Mouse (Mus musculus): ENCODE measurements around the gene Ppfia4. TPM values are rescaled to one million over a fixed set of nuclear protein-coding genes. Genes with fewer than 3 reads are reported as not detected.

Ppfia4 gene
- polyA plus RNA-seq, 1 experiment from 2014 or later: 6.7 TPM

GRCm38 (mm10) chr1:134318261-134318660, 14.5 kb downstream of the Ppfia4 start:
- no peaks in the 10 kb centered on the region for H3K9me3 ChIP-seq
- no peak overlapping the region for H3K27ac ChIP-seq
- 87% methylated on average over 5 of the region's 5 CpGs for WGBS
- H3K9ac ChIP-seq (replicated peaks): no peak overlapping the region
- ATAC-seq (ENCODE audit: insufficient number of reproducible peaks, insufficient read depth, low FRiP score, low TSS enrichment, low read depth): no peak
- no peak overlapping the region for H3K4me3 ChIP-seq (replicated peaks)
- H3K4me1 ChIP-seq (replicated peaks): peaks cover 17% of the 10 kb centered on the region
- no peaks in the 10 kb centered on the region for H3K27me3 ChIP-seq
- H3K36me3 ChIP-seq: 0 out of 2 replicates have a peak, but pooled peaks cover 2% of the 10 kb centered on the region
- no peak overlapping the region for H3K4me2 ChIP-seq

GRCm38 (mm10) chr1:134316361-134316760, 16.4 kb downstream of the Ppfia4 start:
- no peak overlapping the region for H3K27ac ChIP-seq
- no peak overlapping the region for H3K9ac ChIP-seq (replicated peaks)
- H3K4me2 ChIP-seq: no peak overlapping the region
- 0 out of 2 replicates have a peak, but pooled peaks cover 2% of the 10 kb centered on the region for H3K36me3 ChIP-seq
- 90% methylated on average over 9 of the region's 9 CpGs for WGBS
- no peak for ATAC-seq (ENCODE audit: insufficient number of reproducible peaks, insufficient read depth, low FRiP score, low TSS enrichment, low read depth)
- H3K9me3 ChIP-seq: no peaks in the 10 kb centered on the region
- H3K4me1 ChIP-seq (replicated peaks): peaks cover 17% of the 10 kb centered on the region
- H3K27me3 ChIP-seq: no peaks in the 10 kb centered on the region
- H3K4me3 ChIP-seq (replicated peaks): no peak overlapping the region

GRCm38 (mm10) chr1:134315181-134315580, 17.5 kb downstream of the Ppfia4 start:
- H3K4me2 ChIP-seq: no peak overlapping the region
- H3K4me3 ChIP-seq (replicated peaks): no peak overlapping the region
- no peak overlapping the region for H3K27ac ChIP-seq
- peaks cover 7% of the 10 kb centered on the region; the same call in 1 of the 2 replicates for H3K4me1 ChIP-seq (replicated peaks)
- WGBS: 83% methylated on average over 5 of the region's 5 CpGs
- H3K27me3 ChIP-seq: no peaks in the 10 kb centered on the region
- no peak overlapping the region for H3K9ac ChIP-seq (replicated peaks)
- H3K36me3 ChIP-seq: 0 out of 2 replicates have a peak, but pooled peaks cover 2% of the 10 kb centered on the region
- H3K9me3 ChIP-seq: no peaks in the 10 kb centered on the region
- ATAC-seq (ENCODE audit: insufficient number of reproducible peaks, insufficient read depth, low FRiP score, low TSS enrichment, low read depth): no peak

GRCm38 (mm10) chr1:134311760-134312159, 21.0 kb downstream of the Ppfia4 start:
- no peaks in the 10 kb centered on the region for H3K9me3 ChIP-seq
- no peak overlapping the region for H3K4me2 ChIP-seq
- H3K4me3 ChIP-seq (replicated peaks): no peak overlapping the region
- H3K4me1 ChIP-seq (replicated peaks): no peaks in the 10 kb centered on the region
- H3K9ac ChIP-seq (replicated peaks): no peak overlapping the region
- 0 out of 2 replicates have a peak, but pooled peaks cover 5% of the 10 kb centered on the region for H3K36me3 ChIP-seq
- 91% methylated on average over 7 of the region's 7 CpGs for WGBS
- H3K27ac ChIP-seq: no peak overlapping the region
- no peak for ATAC-seq (ENCODE audit: insufficient number of reproducible peaks, insufficient read depth, low FRiP score, low TSS enrichment, low read depth)
- no peaks in the 10 kb centered on the region for H3K27me3 ChIP-seq

- H3K27me3 ChIP-seq: no peaks in the 10 kb centered on the region
- H3K4me2 ChIP-seq: no peak overlapping the region
- H3K4me1 ChIP-seq (replicated peaks): no peaks in the 10 kb centered on the region
- WGBS: 97% methylated on average over 3 of the region's 3 CpGs
- no peak overlapping the region for H3K27ac ChIP-seq
- H3K9ac ChIP-seq (replicated peaks): no peak overlapping the region
- no peaks in the 10 kb centered on the region for H3K9me3 ChIP-seq
- no peak overlapping the region for H3K4me3 ChIP-seq (replicated peaks)
- no peak for ATAC-seq (ENCODE audit: insufficient number of reproducible peaks, insufficient read depth, low FRiP score, low TSS enrichment, low read depth)
- H3K36me3 ChIP-seq: 0 out of 2 replicates have a peak, but pooled peaks cover 5% of the 10 kb centered on the region
Measured at GRCm38 (mm10) chr1:134310729-134311128, 22.0 kb downstream of the Ppfia4 start.

GRCm38 (mm10) chr1:134310291-134310690, 22.4 kb downstream of the Ppfia4 start:
- WGBS: 89% methylated on average over 2 of the region's 2 CpGs
- no peak for ATAC-seq (ENCODE audit: insufficient number of reproducible peaks, insufficient read depth, low FRiP score, low TSS enrichment, low read depth)
- H3K27ac ChIP-seq: no peak overlapping the region
- H3K4me1 ChIP-seq (replicated peaks): no peaks in the 10 kb centered on the region
- H3K9me3 ChIP-seq: no peaks in the 10 kb centered on the region
- no peak overlapping the region for H3K9ac ChIP-seq (replicated peaks)
- H3K36me3 ChIP-seq: 0 out of 2 replicates have a peak, but pooled peaks cover 5% of the 10 kb centered on the region
- H3K4me3 ChIP-seq (replicated peaks): no peak overlapping the region
- H3K4me2 ChIP-seq: no peak overlapping the region
- H3K27me3 ChIP-seq: no peaks in the 10 kb centered on the region

GRCm38 (mm10) chr1:134307409-134307808, 25.3 kb downstream of the Ppfia4 start:
- Histone ChIP-seq H3K4me3 (replicated peaks) (no peak overlapping the region), H3K4me1 (replicated peaks) (peaks cover 14% of the 10 kb centered on the region), H3K27ac (no peak overlapping the region), H3K27me3 (no peaks in the 10 kb centered on the region), H3K9me3 (no peaks in the 10 kb centered on the region), H3K36me3 (peaks cover 10% of the 10 kb centered on the region), H3K4me2 (no peak overlapping the region), H3K9ac (replicated peaks) (no peak overlapping the region)
- WGBS: 77% methylated on average over 10 of the region's 10 CpGs
- ATAC-seq (ENCODE audit: insufficient number of reproducible peaks, insufficient read depth, low FRiP score, low TSS enrichment, low read depth): peak; percentile 22; the same call in 1 of the 2 replicates

- Histone ChIP-seq H3K36me3 (peaks cover 10% of the 10 kb centered on the region), H3K4me3 (replicated peaks) (no peak overlapping the region), H3K9me3 (no peaks in the 10 kb centered on the region), H3K27me3 (peaks cover 13% of the 10 kb centered on the region), H3K27ac (no peak overlapping the region), H3K4me2 (no peak overlapping the region), H3K4me1 (replicated peaks) (peaks cover 17% of the 10 kb centered on the region), H3K9ac (replicated peaks) (no peak overlapping the region)
- ATAC-seq (ENCODE audit: insufficient number of reproducible peaks, insufficient read depth, low FRiP score, low TSS enrichment, low read depth): no peak
- 87% methylated on average over 9 of the region's 9 CpGs for WGBS
Measured at GRCm38 (mm10) chr1:134304940-134305339, 27.8 kb downstream of the Ppfia4 start.

- Histone ChIP-seq H3K27me3 (peaks cover 35% of the 10 kb centered on the region), H3K36me3 (peaks cover 10% of the 10 kb centered on the region), H3K27ac (peak overlapping the region; percentile 81), H3K9ac (replicated peaks) (no peak overlapping the region), H3K4me1 (replicated peaks) (peaks cover 27% of the 10 kb centered on the region), H3K9me3 (no peaks in the 10 kb centered on the region), H3K4me2 (no peak overlapping the region), H3K4me3 (replicated peaks) (no peak overlapping the region)
- no peak; the same call in 1 of the 2 replicates for ATAC-seq (ENCODE audit: insufficient number of reproducible peaks, insufficient read depth, low FRiP score, low TSS enrichment, low read depth)
- WGBS: 54% methylated on average over 8 of the region's 8 CpGs
Measured at GRCm38 (mm10) chr1:134302568-134303238, 30.0 kb downstream of the Ppfia4 start.

- Histone ChIP-seq H3K27me3 (peaks cover 46% of the 10 kb centered on the region), H3K4me3 (replicated peaks) (peak overlapping the region; percentile 62), H3K9me3 (0 out of 2 replicates have a peak, but pooled peaks cover 3% of the 10 kb centered on the region), H3K27ac (no peak overlapping the region), H3K4me2 (peak overlapping the region; percentile 96), H3K36me3 (peaks cover 3% of the 10 kb centered on the region; the same call in 1 of the 2 replicates), H3K9ac (replicated peaks) (peak overlapping the region; percentile 79), H3K4me1 (replicated peaks) (peaks cover 27% of the 10 kb centered on the region)
- 0 out of 2 replicates have a peak, but pooled peaks have one; percentile 29 for ATAC-seq (ENCODE audit: insufficient number of reproducible peaks, insufficient read depth, low FRiP score, low TSS enrichment, low read depth)
- WGBS: 7% methylated on average over 53 of the region's 59 CpGs
Measured at GRCm38 (mm10) chr1:134298636-134299411, 33.9 kb downstream of the Ppfia4 start.

GRCm38 (mm10) chr1:134297265-134297664, 35.5 kb downstream of the Ppfia4 start:
- Histone ChIP-seq H3K36me3 (no peaks in the 10 kb centered on the region), H3K4me1 (replicated peaks) (peaks cover 18% of the 10 kb centered on the region), H3K27ac (no peak overlapping the region), H3K27me3 (peaks cover 46% of the 10 kb centered on the region), H3K9me3 (0 out of 2 replicates have a peak, but pooled peaks cover 3% of the 10 kb centered on the region), H3K9ac (replicated peaks) (no peak overlapping the region), H3K4me2 (no peak overlapping the region), H3K4me3 (replicated peaks) (no peak overlapping the region)
- no peak for ATAC-seq (ENCODE audit: insufficient number of reproducible peaks, insufficient read depth, low FRiP score, low TSS enrichment, low read depth)
- 87% methylated on average over 8 of the region's 8 CpGs for WGBS
